Comparison of ENCODE assay signal across 12 mouse cellular contexts in the genomic region with DNA sequence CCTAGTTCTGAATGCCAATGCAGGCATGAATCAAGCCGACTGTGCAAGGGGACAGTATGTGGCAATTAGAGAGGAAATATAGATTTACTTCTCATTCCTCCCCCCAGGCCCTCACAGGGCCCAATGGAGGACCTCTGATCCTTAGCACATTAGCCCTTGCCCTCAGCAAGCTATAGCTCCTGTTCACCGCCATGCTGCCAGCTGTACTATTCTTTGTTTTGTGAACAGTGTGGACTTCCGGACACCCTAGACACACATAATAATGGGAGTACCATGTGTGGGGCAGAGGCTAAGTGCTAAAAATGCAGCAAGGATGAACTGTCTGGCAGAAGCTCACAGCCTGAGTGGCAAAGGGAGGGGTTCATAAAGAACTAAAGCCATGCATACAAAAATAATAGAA.
"Had no signal": no experiment of that assay in that cellular context is flagged by ENCODE, and none has a peak within 500 bp of the region (broad histone marks: within the 10 kb centered on the region; RNA-seq: fewer than 3 reads in every experiment).

No protein-coding gene starts in this region.

- H3K36me3 ChIP-seq: limb, embryonic 13.5 days; neural tube, embryonic 12.5 days had no signal

- DNase-seq: kidney, postnatal 14 days; left cerebral cortex, postnatal 4 days; lung, adult 18-20 months; midbrain, embryonic 14.5 days; right cerebral cortex, postnatal 4 days; spleen, adult 18-20 months; thymus, adult 18-20 months; thymus, postnatal 14 days had no signal

- H3K27ac ChIP-seq: limb, embryonic 13.5 days; liver, embryonic 14.5 days; neural tube, embryonic 12.5 days had no signal

- H3K9ac ChIP-seq: limb, embryonic 13.5 days; liver, embryonic 14.5 days; neural tube, embryonic 12.5 days had no signal

- H3K4me1 ChIP-seq: limb, embryonic 13.5 days; neural tube, embryonic 12.5 days had no signal

- H3K27me3 ChIP-seq: limb, embryonic 13.5 days; neural tube, embryonic 12.5 days had no signal

- H3K4me2 ChIP-seq: limb, embryonic 13.5 days; neural tube, embryonic 12.5 days had no signal

- H3K4me3 ChIP-seq: limb, embryonic 13.5 days; neural tube, embryonic 12.5 days had no signal

- ATAC-seq: intestine, embryonic 16.5 days had no signal

- H3K9me3 ChIP-seq: limb, embryonic 13.5 days; neural tube, embryonic 12.5 days had no signal
